ENCODE assay signal across 9 mouse cellular contexts in genomic region chr5:63766715-63767114, GRCm38 (mm10). TPM values are rescaled to one million over a fixed set of nuclear protein-coding genes. Genes with fewer than 3 reads are reported as not detected.
A peak's percentile ranks its signal among the peaks of the same experiment; 100 is the strongest.
DNase-seq lines count a peak whose midpoint lies in the region; ATAC-seq lines count a peak whose summit lies in the region.
"Had no signal": no experiment of that assay in that cellular context is flagged by ENCODE, and none has a peak within 500 bp of the region (broad histone marks: within the 10 kb centered on the region; RNA-seq: fewer than 3 reads in every experiment).

No protein-coding gene starts in this region.

- H3K27ac ChIP-seq in kidney, embryonic 14.5 days (ENCODE audit: low read depth, low read length): no peak overlapping the region
- H3K27ac ChIP-seq in limb, embryonic 10.5 days: no peak overlapping the region
- H3K27ac ChIP-seq: macrophage had no signal

- no peak; the same call in 1 of the 2 replicates for ATAC-seq in kidney, embryonic 14.5 days (ENCODE audit: low FRiP score, low TSS enrichment)

- H3K9me3 ChIP-seq in kidney, embryonic 14.5 days (ENCODE audit: control insufficient read depth, low read length): no peaks in the 10 kb centered on the region
- no peaks in the 10 kb centered on the region for H3K9me3 ChIP-seq in limb, embryonic 10.5 days (replicated peaks)

- H3K4me2 ChIP-seq in kidney, embryonic 14.5 days (replicated peaks; ENCODE audit: low read depth, low read length): no peak overlapping the region

- WGBS in kidney, embryonic 14.5 days: 41% methylated on average over 6 of the region's 6 CpGs
- WGBS in limb, embryonic 10.5 days: 51% methylated on average over 6 of the region's 6 CpGs

- H3K9ac ChIP-seq in kidney, embryonic 14.5 days (ENCODE audit: low read depth, low read length): no peak overlapping the region

- H3K4me3 ChIP-seq in kidney, embryonic 14.5 days (ENCODE audit: low read length): no peak overlapping the region
- H3K4me3 ChIP-seq in limb, embryonic 10.5 days: no peak overlapping the region

- peak; percentile 35 for DNase-seq in kidney, adult 18-20 months
- peak; percentile 79 for DNase-seq in NIH3T3 (ENCODE audit: low read depth)
- peak; percentile 85 for DNase-seq in embryo, embryonic 10.5 days (ENCODE audit: low spot score)
- DNase-seq in hindlimb bud, embryonic 11.5 days (ENCODE audit: extremely low spot score, low read depth, low spot score): peak; percentile 56
- DNase-seq in limb, embryonic 10.5 days (ENCODE audit: low spot score): peak; percentile 62
- peak; percentile 17 to 37 for DNase-seq in natural killer cell, adult 2 months (ENCODE audit: low spot score in 2 of 2)
- peak; percentile 52 for DNase-seq in urinary bladder, postnatal 25 days (ENCODE audit: low spot score)

- no peaks in the 10 kb centered on the region for H3K36me3 ChIP-seq in kidney, embryonic 14.5 days (ENCODE audit: control insufficient read depth, insufficient read depth, low read length)
- no peaks in the 10 kb centered on the region for H3K36me3 ChIP-seq in limb, embryonic 10.5 days

- no peaks in the 10 kb centered on the region for H3K27me3 ChIP-seq in kidney, embryonic 14.5 days (ENCODE audit: control insufficient read depth, insufficient read depth, low read length)
- H3K27me3 ChIP-seq in limb, embryonic 10.5 days (ENCODE audit: low read depth, poor library complexity, severe bottlenecking): no peaks in the 10 kb centered on the region

- H3K4me1 ChIP-seq in kidney, embryonic 14.5 days (ENCODE audit: control insufficient read depth, insufficient read depth, low read length): no peaks in the 10 kb centered on the region
- no peaks in the 10 kb centered on the region for H3K4me1 ChIP-seq in limb, embryonic 10.5 days

RNA-seq across cellular contexts. Expression of gene 0610040J01Rik, which starts 45.4 kb away (rescaled TPM):
- 31.2 and 33.2 TPM in 2 replicates for polyA plus RNA-seq in kidney, embryonic 14.5 days (2014; fragmentation: Nextera tagmentation; extraction: Ambion mirVana)
- 1.8 and 3.0 TPM in 2 replicates for polyA plus RNA-seq in limb, embryonic 10.5 days (2016; fragmentation: Nextera tagmentation; extraction: Ambion mirVana)

Comparison
In these comparisons a context has a peak if more than half of its experiments do, and no peak if none do; other contexts are left out.
1. DNase-seq: peak in every context shown above with its lines; median percentile 85 in embryo, embryonic 10.5 days; 79 in NIH3T3; 62 in limb, embryonic 10.5 days; 56 in hindlimb bud, embryonic 11.5 days; 52 in urinary bladder, postnatal 25 days; 35 in kidney, adult 18-20 months; 27 in natural killer cell, adult 2 months.